Mouse (Mus musculus): ENCODE measurements around the gene Krt71. TPM values are rescaled to one million over a fixed set of nuclear protein-coding genes. Genes with fewer than 3 reads are reported as not detected.

Krt71 gene
- polyA plus RNA-seq, 2 experiments, result 0.03 TPM; not detected in 1

GRCm38 (mm10) chr15:101715831-101716230 lies 27.1 kb downstream of the Krt71 start:
- H3K9ac ChIP-seq (ENCODE audit: low read depth, low read length, severe bottlenecking), result no peak overlapping the region
- no peak overlapping the region for H3K4me3 ChIP-seq (replicated peaks; ENCODE audit: low read length)
- WGBS, result 59% methylated on average over 3 of the region's 3 CpGs
- H3K4me1 ChIP-seq (ENCODE audit: control insufficient read depth, insufficient read depth, low read length), result no peaks in the 10 kb centered on the region
- TF ChIP-seq POLR2A (IDR thresholded peaks at IDR 0.05; ENCODE audit: borderline replicate concordance, extremely low read depth, insufficient read depth, insufficient read length), result no peak
- H3K27me3 ChIP-seq (ENCODE audit: control insufficient read depth, insufficient read depth, low read length), result no peaks in the 10 kb centered on the region
- DNase-seq (ENCODE audit: low spot score) (no peak), ATAC-seq (ENCODE audit: low FRiP score, low read depth) (no peak)
- H3K4me2 ChIP-seq (replicated peaks; ENCODE audit: low read depth, low read length, severe bottlenecking), result no peak overlapping the region
- H3K36me3 ChIP-seq (ENCODE audit: control insufficient read depth, insufficient read depth, low read length), result no peaks in the 10 kb centered on the region
- H3K27ac ChIP-seq (replicated peaks; ENCODE audit: low read depth, low read length), result no peak overlapping the region
- no peaks in the 10 kb centered on the region for H3K9me3 ChIP-seq (ENCODE audit: control insufficient read depth, low read length)

DNA sequence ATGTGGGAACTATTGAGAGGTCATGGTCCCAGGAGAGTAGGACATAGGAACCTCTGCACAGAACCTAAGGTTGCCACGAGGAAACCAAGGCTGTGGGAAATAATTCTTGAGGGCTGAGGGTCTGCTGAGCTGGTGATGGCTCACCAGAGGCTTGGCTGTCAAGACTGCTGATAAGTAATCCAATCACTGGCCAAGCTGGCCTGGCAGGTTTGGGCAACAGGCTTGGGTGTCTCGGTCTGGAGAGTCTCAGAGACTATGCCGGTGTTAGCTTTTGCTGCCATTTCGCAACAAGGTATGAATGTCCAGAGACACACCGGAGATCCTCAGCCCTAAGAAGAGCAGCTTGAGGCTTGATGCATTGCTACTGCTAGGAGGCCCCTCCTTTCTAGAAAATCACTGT lies 28.6 kb downstream of the Krt71 start:
- no peaks in the 10 kb centered on the region for H3K9me3 ChIP-seq (ENCODE audit: control insufficient read depth, low read length)
- H3K4me2 ChIP-seq (replicated peaks; ENCODE audit: low read depth, low read length, severe bottlenecking), result no peak overlapping the region
- whole genome bisulfite sequencing, result 83% methylated on average over 5 of the region's 5 CpGs
- no peak overlapping the region for H3K4me3 ChIP-seq (replicated peaks; ENCODE audit: low read length)
- ATAC-seq (ENCODE audit: low FRiP score, low read depth) (no peak), DNase-seq (ENCODE audit: low spot score) (no peak)
- H3K36me3 ChIP-seq (ENCODE audit: control insufficient read depth, insufficient read depth, low read length), result no peaks in the 10 kb centered on the region
- no peak for TF ChIP-seq POLR2A (IDR thresholded peaks at IDR 0.05; ENCODE audit: borderline replicate concordance, extremely low read depth, insufficient read depth, insufficient read length)
- H3K4me1 ChIP-seq (ENCODE audit: control insufficient read depth, insufficient read depth, low read length), result no peaks in the 10 kb centered on the region
- H3K27me3 ChIP-seq (ENCODE audit: control insufficient read depth, insufficient read depth, low read length), result no peaks in the 10 kb centered on the region
- no peak overlapping the region for H3K9ac ChIP-seq (ENCODE audit: low read depth, low read length, severe bottlenecking)
- no peak overlapping the region; the same call in 1 of the 2 replicates for H3K27ac ChIP-seq (replicated peaks; ENCODE audit: low read depth, low read length)

- no peak overlapping the region for H3K4me2 ChIP-seq (replicated peaks; ENCODE audit: low read depth, low read length, severe bottlenecking)
- no peaks in the 10 kb centered on the region for H3K36me3 ChIP-seq (ENCODE audit: control insufficient read depth, insufficient read depth, low read length)
- peak; percentile 3 for DNase-seq (ENCODE audit: low spot score)
- H3K27ac ChIP-seq (replicated peaks; ENCODE audit: low read depth, low read length), result 0 out of 2 replicates have a peak overlapping the region, but pooled peaks have one; percentile 9
- no peak overlapping the region for H3K4me3 ChIP-seq (replicated peaks; ENCODE audit: low read length)
- 52% methylated on average over 8 of the region's 8 CpGs for WGBS
- H3K4me1 ChIP-seq (ENCODE audit: control insufficient read depth, insufficient read depth, low read length), result no peaks in the 10 kb centered on the region
- no peak overlapping the region for H3K9ac ChIP-seq (ENCODE audit: low read depth, low read length, severe bottlenecking)
- no peak for TF ChIP-seq POLR2A (IDR thresholded peaks at IDR 0.05; ENCODE audit: borderline replicate concordance, extremely low read depth, insufficient read depth, insufficient read length)
- H3K27me3 ChIP-seq (ENCODE audit: control insufficient read depth, insufficient read depth, low read length), result no peaks in the 10 kb centered on the region
- ATAC-seq (ENCODE audit: low FRiP score, low read depth), result no peak
- H3K9me3 ChIP-seq (ENCODE audit: control insufficient read depth, low read length), result no peaks in the 10 kb centered on the region
Measured at GRCm38 (mm10) chr15:101713731-101714130, 29.2 kb downstream of the Krt71 start.

- no peak for TF ChIP-seq POLR2A (IDR thresholded peaks at IDR 0.05; ENCODE audit: borderline replicate concordance, extremely low read depth, insufficient read depth, insufficient read length)
- no peaks in the 10 kb centered on the region for H3K9me3 ChIP-seq (ENCODE audit: control insufficient read depth, low read length)
- H3K36me3 ChIP-seq (ENCODE audit: control insufficient read depth, insufficient read depth, low read length), result no peaks in the 10 kb centered on the region
- no peaks in the 10 kb centered on the region for H3K4me1 ChIP-seq (ENCODE audit: control insufficient read depth, insufficient read depth, low read length)
- DNase-seq (ENCODE audit: low spot score), result peak; percentile 35
- peak within 1 kb of the TSS; percentile 23 for H3K4me3 ChIP-seq (replicated peaks; ENCODE audit: low read length)
- H3K4me2 ChIP-seq (replicated peaks; ENCODE audit: low read depth, low read length, severe bottlenecking), result 0 out of 2 replicates have a peak within 1 kb of the TSS, but pooled peaks have one; percentile 15
- H3K9ac ChIP-seq (ENCODE audit: low read depth, low read length, severe bottlenecking), result peak within 1 kb of the TSS; percentile 25; the same call in 1 of the 2 replicates
- no peak for ATAC-seq (ENCODE audit: low FRiP score, low read depth)
- H3K27ac ChIP-seq (replicated peaks; ENCODE audit: low read depth, low read length), result 0 out of 2 replicates have a peak within 1 kb of the TSS, but pooled peaks have one; percentile 9
- WGBS, result 59% methylated on average over 10 of the region's 13 CpGs
- H3K27me3 ChIP-seq (ENCODE audit: control insufficient read depth, insufficient read depth, low read length), result no peaks in the 10 kb centered on the region
Measured at GRCm38 (mm10) chr15:101712720-101713119, 30.2 kb downstream of the Krt71 start, which contains the start of gene Krt5. Gene Krt5 (minus strand): TSS chr15:101712898.

DNA sequence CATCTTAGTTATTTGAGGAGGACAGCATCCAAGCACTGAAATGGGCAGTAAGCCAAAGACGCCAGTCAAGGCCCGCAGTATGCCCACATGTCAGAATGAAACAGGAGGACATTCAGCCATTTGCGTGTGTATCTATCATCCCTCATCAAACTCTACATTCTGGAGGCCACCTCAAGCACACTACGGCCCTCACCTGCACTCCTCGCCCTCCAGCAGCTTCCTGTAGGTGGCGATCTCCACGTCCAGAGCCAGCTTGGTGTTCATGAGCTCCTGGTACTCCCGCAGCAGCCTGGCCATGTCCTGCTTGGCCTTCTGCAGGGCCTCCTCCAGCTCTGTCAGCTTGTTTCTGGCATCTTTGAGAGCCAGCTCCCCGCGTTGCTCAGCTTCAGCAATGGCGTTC lies 34.2 kb downstream of the Krt71 start:
- Histone ChIP-seq H3K9ac (ENCODE audit: low read depth, low read length, severe bottlenecking) (no peak overlapping the region), H3K27ac (replicated peaks; ENCODE audit: low read depth, low read length) (no peak overlapping the region), H3K27me3 (ENCODE audit: control insufficient read depth, insufficient read depth, low read length) (no peaks in the 10 kb centered on the region), H3K36me3 (ENCODE audit: control insufficient read depth, insufficient read depth, low read length) (no peaks in the 10 kb centered on the region), H3K4me1 (ENCODE audit: control insufficient read depth, insufficient read depth, low read length) (no peaks in the 10 kb centered on the region), H3K9me3 (ENCODE audit: control insufficient read depth, low read length) (no peaks in the 10 kb centered on the region), H3K4me3 (replicated peaks; ENCODE audit: low read length) (no peak overlapping the region), H3K4me2 (replicated peaks; ENCODE audit: low read depth, low read length, severe bottlenecking) (no peak overlapping the region)
- DNase-seq (ENCODE audit: low spot score) (no peak), ATAC-seq (ENCODE audit: low FRiP score, low read depth) (no peak)
- no peak for TF ChIP-seq POLR2A (IDR thresholded peaks at IDR 0.05; ENCODE audit: borderline replicate concordance, extremely low read depth, insufficient read depth, insufficient read length)
- 67% methylated on average over 11 of the region's 11 CpGs for WGBS

- Histone ChIP-seq H3K9me3 (ENCODE audit: control insufficient read depth, low read length) (no peaks in the 10 kb centered on the region), H3K4me1 (ENCODE audit: control insufficient read depth, insufficient read depth, low read length) (no peaks in the 10 kb centered on the region), H3K36me3 (ENCODE audit: control insufficient read depth, insufficient read depth, low read length) (no peaks in the 10 kb centered on the region), H3K4me2 (replicated peaks; ENCODE audit: low read depth, low read length, severe bottlenecking) (no peak overlapping the region), H3K27ac (replicated peaks; ENCODE audit: low read depth, low read length) (no peak overlapping the region), H3K9ac (ENCODE audit: low read depth, low read length, severe bottlenecking) (no peak overlapping the region), H3K27me3 (ENCODE audit: control insufficient read depth, insufficient read depth, low read length) (no peaks in the 10 kb centered on the region), H3K4me3 (replicated peaks; ENCODE audit: low read length) (no peak overlapping the region)
- 90% methylated on average over 9 of the region's 9 CpGs for WGBS
- DNase-seq (ENCODE audit: low spot score) (no peak), ATAC-seq (ENCODE audit: low FRiP score, low read depth) (no peak)
- TF ChIP-seq POLR2A (IDR thresholded peaks at IDR 0.05; ENCODE audit: borderline replicate concordance, extremely low read depth, insufficient read depth, insufficient read length), result no peak
Measured at GRCm38 (mm10) chr15:101707454-101707853, 35.5 kb downstream of the Krt71 start.
